Mouse (Mus musculus) cortical plate, adult 2 months (tissue): ENCODE data around the gene Mvb12b. TPM values are rescaled to one million over a fixed set of nuclear protein-coding genes. Genes with fewer than 3 reads are reported as not detected.

Source experiments
- H3K27ac ChIP-seq: fragments of 200-500 bp; 2 replicates; pipeline ENCODE4 v1.5.1; 2012; ENCODE audit warnings: low read length, control low read depth, inconsistent platforms; ENCODE audit not compliant: insufficient read depth
- H3K4me1 ChIP-seq: fragments of 200-500 bp; 2 replicates; pipeline ENCODE4 v1.6.1; 2011; ENCODE audit warnings: low read length; ENCODE audit not compliant: control insufficient read depth, insufficient read depth
- H3K4me3 ChIP-seq: fragments of 200-500 bp; 2 replicates; pipeline ENCODE4 v1.5.1; 2011; ENCODE audit warnings: mild to moderate bottlenecking, low read length, control low read depth; ENCODE audit not compliant: insufficient read depth
- CTCF ChIP-seq: fragments of 200-500 bp; IDR thresholded peaks from 2 replicates; pipeline ENCODE4 v1.5.1; 2011; ENCODE audit warnings: mild to moderate bottlenecking, control low read depth, low read length; ENCODE audit not compliant: insufficient read depth; ENCODE audit errors: extremely low read depth
- POLR2A ChIP-seq: fragments of 200-500 bp; IDR thresholded peaks from 2 replicates; pipeline ENCODE4 v1.6.1; 2011; ENCODE audit warnings: mild to moderate bottlenecking, low read length, control low read depth; ENCODE audit not compliant: insufficient read depth; ENCODE audit errors: extremely low read depth
- polyA plus RNA-seq: library from polyadenylated mRNA; depleted of rRNA; stranded (reverse); fragments of >200 nt; gene quantifications from 2 replicates; pipeline ENCODE4 v1.2.3, GENCODE M21; 2012

Gene Mvb12b
- polyA plus RNA-seq, 1 experiment, result 70.7 TPM

GRCm38 (mm10) chr2:33790301-33790700, 97.4 kb downstream of the Mvb12b start:
- Histone ChIP-seq H3K4me3 (no peak overlapping the region), H3K27ac (no peak overlapping the region), H3K4me1 (peaks cover 3% of the 10 kb centered on the region)
- TF ChIP-seq POLR2A (no peak), CTCF (no peak)

- Histone ChIP-seq H3K27ac (no peak overlapping the region), H3K4me1 (peaks cover 2% of the 10 kb centered on the region), H3K4me3 (no peak overlapping the region)
- TF ChIP-seq POLR2A, result no peak
- TF ChIP-seq CTCF, result no peak
Observed at GRCm38 (mm10) chr2:33789732-33790131, 98.0 kb downstream of the Mvb12b start.

DNA sequence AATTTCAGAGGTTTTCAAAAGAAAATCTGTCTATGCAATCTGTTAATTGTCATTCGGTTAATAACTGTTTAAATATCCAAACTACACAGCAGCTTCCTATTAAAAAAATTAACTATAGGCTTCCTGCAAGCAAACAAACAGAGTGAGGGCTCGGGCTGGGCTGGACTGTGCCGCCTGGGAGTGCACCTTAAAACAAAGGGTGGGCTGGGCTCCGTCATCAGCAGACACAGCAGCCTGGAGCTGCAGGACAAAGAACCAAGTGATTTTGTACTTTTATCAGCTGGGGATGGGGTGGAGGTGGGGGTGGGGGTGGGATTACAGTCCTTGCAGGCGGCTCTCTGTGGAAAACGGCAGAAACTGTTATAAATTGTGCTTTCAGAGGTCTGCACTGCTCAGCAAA, 98.5 kb downstream of the Mvb12b start:
- H3K27ac ChIP-seq, result no peak overlapping the region
- peaks cover 1% of the 10 kb centered on the region; the same call in 1 of the 2 replicates for H3K4me1 ChIP-seq
- no peak for TF ChIP-seq POLR2A

GRCm38 (mm10) chr2:33788851-33789250, 98.9 kb downstream of the Mvb12b start:
- Histone ChIP-seq H3K4me1 (no peaks in the 10 kb centered on the region), H3K27ac (no peak overlapping the region), H3K4me3 (no peak overlapping the region)
- TF ChIP-seq POLR2A (no peak), CTCF (no peak)

More for the DNA sequence above, 98.5 kb downstream of the Mvb12b start:
- H3K4me3 ChIP-seq, result no peak overlapping the region

DNA sequence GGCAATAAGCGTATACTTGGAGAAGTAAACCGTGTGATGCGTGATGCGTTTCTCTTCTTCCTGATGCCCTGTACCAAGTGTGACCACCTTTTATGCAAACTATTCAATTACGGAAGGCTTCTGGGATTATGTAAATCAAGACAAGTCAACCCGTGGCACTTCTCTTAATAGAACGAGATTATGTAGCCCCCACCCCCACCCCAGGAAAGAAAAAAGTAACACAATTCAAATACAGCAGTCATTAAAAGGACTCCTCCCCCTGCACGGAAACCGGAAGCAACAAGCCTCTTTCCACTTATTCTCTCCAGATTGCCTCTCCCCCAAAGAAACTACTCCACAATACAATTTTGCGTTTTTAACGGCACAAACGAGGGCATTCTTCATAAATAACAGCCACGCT, 99.6 kb downstream of the Mvb12b start:
- no peak overlapping the region for H3K4me3 ChIP-seq
- H3K27ac ChIP-seq, result no peak overlapping the region
- H3K4me1 ChIP-seq, result no peaks in the 10 kb centered on the region
- TF ChIP-seq POLR2A (no peak), CTCF (no peak)

- no peaks in the 10 kb centered on the region for H3K4me1 ChIP-seq
- H3K4me3 ChIP-seq, result no peak overlapping the region
- TF ChIP-seq POLR2A (no peak), CTCF (no peak)
- no peak overlapping the region for H3K27ac ChIP-seq
Observed at GRCm38 (mm10) chr2:33786064-33786463, 101.7 kb downstream of the Mvb12b start.

DNA sequence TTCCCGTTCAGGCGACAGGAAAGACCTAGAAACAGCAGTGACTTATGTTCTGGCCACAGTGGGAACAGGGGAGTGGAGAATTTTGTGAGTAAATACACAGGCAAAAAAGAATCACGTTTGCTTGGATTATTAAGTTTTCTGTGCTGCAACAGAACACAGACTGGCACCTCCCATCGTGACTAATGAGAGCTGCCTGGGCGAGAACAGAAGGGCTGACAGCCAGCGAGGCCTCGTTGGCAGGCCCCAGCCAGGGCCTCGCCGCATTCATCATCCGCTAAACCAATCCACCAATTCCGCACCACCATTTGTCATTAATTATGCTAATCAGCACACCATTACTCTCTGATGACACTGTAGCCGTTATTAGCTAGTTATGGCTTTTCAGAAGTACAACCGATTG, 102.2 kb downstream of the Mvb12b start:
- no peaks in the 10 kb centered on the region for H3K4me1 ChIP-seq

DNA sequence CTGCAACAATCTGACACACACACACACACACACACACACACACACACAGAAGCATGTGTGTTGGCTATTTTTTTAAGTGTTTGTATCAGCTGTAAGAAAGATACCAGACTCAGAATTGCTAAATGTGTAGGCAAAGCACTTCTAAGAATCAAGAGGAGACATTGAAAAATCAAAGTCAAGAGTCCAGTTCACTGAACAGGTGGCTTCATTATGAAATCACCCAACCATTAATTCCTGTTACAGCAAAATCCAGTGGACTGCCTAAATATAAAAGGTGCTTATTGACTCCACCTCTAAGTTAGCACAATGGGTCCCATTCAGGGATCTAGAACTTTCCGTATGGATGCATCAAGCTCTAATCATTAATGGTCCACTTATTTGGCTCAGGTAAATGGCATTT, 103.0 kb downstream of the Mvb12b start:
- TF ChIP-seq POLR2A (no peak), CTCF (no peak)
- no peak overlapping the region for H3K27ac ChIP-seq
- no peak overlapping the region for H3K4me3 ChIP-seq
- H3K4me1 ChIP-seq, result no peaks in the 10 kb centered on the region

More for the DNA sequence above, 102.2 kb downstream of the Mvb12b start:
- Histone ChIP-seq H3K4me3 (no peak overlapping the region), H3K27ac (no peak overlapping the region)
- TF ChIP-seq CTCF (no peak), POLR2A (no peak)

DNA sequence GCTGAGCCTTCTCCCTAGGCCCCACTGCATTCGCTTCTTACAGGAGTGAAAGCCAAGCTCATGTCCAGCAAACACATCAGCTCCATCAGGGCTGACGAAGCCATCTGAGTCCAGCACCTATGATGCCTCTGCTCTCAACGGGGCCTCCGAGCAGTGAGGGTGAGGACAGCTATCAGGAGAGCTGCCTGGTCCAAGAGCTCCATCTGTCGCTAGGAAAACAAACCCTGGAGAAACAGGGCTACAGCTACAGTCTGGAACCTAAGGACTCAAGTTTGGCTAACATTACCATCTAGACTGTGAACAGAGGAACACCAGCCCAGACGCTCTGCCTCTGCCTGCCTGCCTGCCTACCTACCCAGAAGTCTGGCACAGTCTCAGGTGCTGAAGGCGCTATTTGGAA, 104.3 kb downstream of the Mvb12b start:
- Histone ChIP-seq H3K27ac (no peak overlapping the region), H3K4me1 (no peaks in the 10 kb centered on the region), H3K4me3 (no peak overlapping the region)
- TF ChIP-seq POLR2A (no peak), CTCF (peak; percentile 27; the same call in 1 of the 2 replicates)

DNA sequence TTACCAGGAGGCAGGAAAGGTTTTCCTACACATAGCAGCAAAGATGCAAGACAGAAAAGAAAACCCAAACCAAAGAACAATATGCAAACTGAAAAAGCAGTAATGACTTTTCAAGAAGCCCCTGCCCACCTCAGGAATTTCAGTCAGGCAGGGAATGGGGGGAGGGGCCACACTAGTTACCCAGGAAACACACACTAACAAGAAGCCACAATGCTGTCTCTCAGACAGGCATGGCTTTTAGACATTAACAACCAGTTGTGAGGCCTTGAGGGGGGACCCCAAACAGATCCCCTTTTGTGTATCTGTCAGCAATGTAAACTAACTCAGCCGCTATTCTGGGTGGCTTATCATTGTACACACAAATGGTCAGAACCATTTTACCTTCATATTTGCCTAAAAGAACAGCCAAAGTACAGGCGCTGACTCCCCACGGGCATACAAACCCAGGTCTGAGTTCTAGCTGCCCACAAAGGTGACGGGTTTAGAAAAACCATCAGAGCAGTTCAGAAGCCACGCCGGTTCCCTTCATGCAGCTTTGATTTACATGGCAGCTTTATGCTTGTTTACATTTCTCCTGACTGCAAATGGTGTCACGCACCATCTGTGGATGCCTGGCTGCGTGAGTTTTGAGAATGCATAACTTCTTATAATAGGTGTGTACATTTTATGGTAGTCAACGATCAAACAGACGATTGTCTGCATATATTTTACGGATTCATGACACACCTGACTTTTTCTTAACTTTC, 105.9 kb downstream of the Mvb12b start:
- no peak overlapping the region for H3K4me3 ChIP-seq
- H3K27ac ChIP-seq, result no peak overlapping the region
- H3K4me1 ChIP-seq, result no peaks in the 10 kb centered on the region
- TF ChIP-seq CTCF (no peak), POLR2A (no peak)

DNA sequence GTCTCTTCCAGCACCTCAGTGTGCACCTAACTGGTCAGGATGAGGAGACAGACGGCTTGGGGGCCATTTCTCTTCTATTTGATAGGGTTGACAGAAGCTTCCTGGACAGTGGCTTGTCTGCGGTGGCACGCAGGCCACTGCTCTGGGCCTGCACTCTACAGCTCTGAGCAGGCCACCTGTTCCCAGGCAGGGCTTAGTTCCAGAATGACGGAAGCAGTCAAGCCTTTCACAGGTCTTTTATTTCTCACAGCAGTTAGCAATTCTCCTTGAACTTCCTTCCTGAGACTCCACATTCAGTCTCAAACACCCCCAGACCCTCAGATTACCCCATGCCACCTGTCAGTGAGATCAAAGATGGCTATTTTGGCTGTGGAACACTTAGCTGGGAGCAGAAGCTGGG, 109.3 kb downstream of the Mvb12b start:
- Histone ChIP-seq H3K4me3 (no peak overlapping the region), H3K27ac (no peak overlapping the region), H3K4me1 (no peaks in the 10 kb centered on the region)
- TF ChIP-seq CTCF (no peak), POLR2A (no peak)
